Mouse (Mus musculus) heart, postnatal 0 days (tissue): Measurements from ENCODE around the gene Tmem178.

Source experiments
- CTCF ChIP-seq: IDR thresholded peaks from 2 replicates; pipeline ENCODE4 v1.5.1; 2016; ENCODE audit warnings: antibody characterized with exemption, control low read depth, low read depth
- EP300 ChIP-seq: IDR thresholded peaks from 2 replicates; pipeline ENCODE4 v1.6.1; 2016; ENCODE audit warnings: antibody characterized with exemption, low read depth

GRCm38 (mm10) chr17:80903121-80903875 is 41.1 kb upstream of the Tmem178 start:
- no peak for TF ChIP-seq EP300
- no peak for TF ChIP-seq CTCF
